Mouse (Mus musculus): ENCODE measurements around the gene Gm3115.
"Not testable (repeated sequence)": the region's sequence is repeated elsewhere in the genome, so short reads cannot be mapped to it uniquely, and the experiment has no call there.

Gene Gm3115

GRCm38 (mm10) chr14:4083820-4084219 is at the start of gene Gm3115:
Gm3115 (plus strand) TSS chr14:4084120.
- not testable (repeated sequence) for DNase-seq

DNA sequence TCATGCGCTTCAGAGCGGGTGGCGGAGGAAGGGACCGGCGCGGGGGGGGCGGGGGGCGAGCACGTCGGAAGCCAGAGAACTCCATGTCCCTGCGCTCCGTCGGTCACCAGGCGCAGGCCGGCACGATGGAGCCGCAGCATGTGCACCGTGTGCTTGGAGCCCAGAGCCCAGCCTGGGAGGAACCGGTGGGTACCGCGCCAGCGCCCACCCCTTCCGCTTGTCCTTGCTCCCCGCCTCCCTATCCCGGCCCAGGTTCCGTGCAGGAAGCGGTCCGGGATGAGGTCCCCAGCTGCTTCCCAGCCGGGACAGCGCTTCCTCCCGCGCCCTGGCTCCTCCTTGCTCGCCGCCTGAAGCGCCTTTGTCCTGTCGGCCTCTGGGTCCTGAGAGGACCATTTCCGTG is 26.5 kb downstream of the Gm3115 start, which contains the start of gene Gm8108:
Gene Gm8108 (plus strand): TSS at position 101 of the 400 bp plus-strand sequence.
- DNase-seq: peak; percentile 95

DNA sequence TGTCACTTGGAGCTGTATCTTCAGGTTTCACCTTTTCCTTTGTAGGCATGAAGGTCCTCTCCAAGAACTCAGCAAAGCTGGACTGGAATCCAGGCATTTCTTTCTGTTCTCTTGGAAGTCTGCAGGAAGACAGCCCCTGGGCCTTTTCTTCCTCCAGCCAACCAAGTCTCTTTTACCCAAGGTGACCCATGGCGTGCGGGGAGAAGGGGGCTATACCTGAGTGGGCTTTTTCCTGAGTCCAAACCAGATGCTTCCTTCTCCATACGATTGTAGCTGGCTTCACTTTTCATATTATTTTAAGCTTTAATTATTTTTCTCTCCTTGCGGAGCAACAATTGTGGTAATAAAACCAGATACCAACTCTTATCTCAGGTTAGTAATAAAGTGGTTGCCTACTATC is 57.7 kb downstream of the Gm3115 start:
- DNase-seq: not testable (repeated sequence)

Data from heart, adult 11 months (tissue).